Mouse (Mus musculus) urinary bladder, postnatal 25 days (tissue): Measurements from ENCODE around the gene Aldh3b3.

Experiments used
- DNase-seq: peaks from one replicate; pipeline ENCODE4 v3.0.0; 2022; ENCODE audit warnings: low spot score

Gene Aldh3b3

DNA sequence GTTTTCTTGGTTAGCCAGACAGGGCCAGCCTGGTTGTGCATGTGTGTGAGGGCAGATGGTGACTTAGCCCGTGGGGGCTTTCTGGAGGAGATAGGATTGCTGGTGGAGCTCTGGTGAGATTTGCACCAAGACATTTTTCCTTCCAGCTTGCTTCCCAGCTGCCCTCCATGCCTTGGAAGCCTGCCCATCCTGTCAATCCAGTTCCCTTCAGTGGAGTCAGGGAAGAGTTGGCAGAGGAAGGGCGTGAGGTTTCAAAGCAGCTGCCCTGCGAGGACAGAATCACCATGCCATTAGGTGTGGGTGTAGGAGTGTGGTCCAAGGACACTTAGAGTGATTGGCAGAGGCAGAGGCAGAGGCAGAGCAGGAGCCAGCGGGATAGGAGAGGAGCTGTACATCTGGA lies at the start of gene Aldh3b3:
TSS of gene Aldh3b3 (plus strand) at position 176 of the 400 bp plus-strand sequence.
- no peak for DNase-seq

- no peak for DNase-seq
Observed at GRCm38 (mm10) chr19:3910206-3910605, 48.2 kb upstream of the Aldh3b3 start.

GRCm38 (mm10) chr19:3912337-3913204 lies 45.9 kb upstream of the Aldh3b3 start, which contains the start of gene Ndufs8:
Gene Ndufs8 (minus strand): TSS chr19:3912774.
- peak; percentile 73 for DNase-seq

DNA sequence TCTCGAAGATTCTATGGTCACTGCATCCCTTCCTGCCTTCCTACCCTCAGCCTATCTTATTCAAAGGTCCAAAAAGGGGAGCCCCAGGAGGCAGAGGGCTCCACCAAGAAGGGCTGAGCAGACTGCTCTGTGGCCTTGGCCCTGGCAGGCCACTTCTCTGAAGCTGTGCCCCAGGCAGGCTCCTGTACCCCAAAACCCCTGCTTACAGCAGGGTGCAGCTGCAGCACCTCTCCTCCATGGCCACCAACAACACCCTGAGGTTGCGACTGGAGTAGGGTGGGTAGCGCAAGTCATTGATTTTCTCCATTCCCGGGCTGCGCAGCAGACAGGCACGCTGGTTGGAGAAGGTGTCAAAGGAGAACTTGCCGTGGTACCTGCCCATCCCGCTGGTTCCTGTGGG lies 44.8 kb upstream of the Aldh3b3 start:
- no peak for DNase-seq

DNA sequence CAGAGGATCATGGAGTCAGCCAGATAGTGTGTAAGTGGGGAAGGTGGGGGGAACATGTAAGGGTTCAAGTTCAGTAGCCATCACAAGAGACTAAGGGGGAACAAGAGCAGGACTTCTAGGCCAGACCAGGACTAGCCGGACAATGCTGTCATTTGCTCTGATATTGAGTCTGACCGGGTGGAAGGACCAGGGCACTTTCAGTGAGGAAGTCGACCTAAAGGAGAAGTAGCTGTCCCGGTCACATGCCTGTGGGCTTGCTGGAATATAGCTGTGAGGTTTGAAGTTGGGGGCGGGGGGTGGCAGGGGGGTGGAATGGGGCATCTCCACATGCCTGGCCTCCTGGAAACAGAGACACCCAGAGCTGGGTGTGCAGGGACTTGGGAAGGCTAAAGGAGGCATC lies 43.9 kb upstream of the Aldh3b3 start:
- no peak for DNase-seq

GRCm38 (mm10) chr19:3916727-3917126 lies 41.7 kb upstream of the Aldh3b3 start:
- DNase-seq = no peak

DNA sequence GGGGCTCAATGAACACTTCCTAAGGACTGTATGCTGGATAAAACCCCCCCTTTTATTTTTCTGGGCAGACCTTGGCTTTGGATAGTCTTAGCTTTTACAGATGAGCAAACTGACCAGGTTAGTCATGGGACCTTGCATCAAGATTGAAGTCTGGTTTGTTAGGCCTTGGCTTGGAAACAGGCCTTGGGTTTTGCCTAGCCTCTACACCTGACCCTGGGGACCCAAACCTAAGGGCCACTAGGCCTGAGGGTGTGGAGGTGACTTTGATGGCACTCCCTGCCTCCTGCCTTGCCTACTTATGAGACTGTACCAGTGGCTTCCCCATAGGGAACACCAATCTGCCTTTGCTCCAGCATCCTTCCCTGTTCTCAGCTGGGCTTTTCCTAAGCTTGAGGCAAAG lies 38.5 kb upstream of the Aldh3b3 start:
- DNase-seq = no peak

DNA sequence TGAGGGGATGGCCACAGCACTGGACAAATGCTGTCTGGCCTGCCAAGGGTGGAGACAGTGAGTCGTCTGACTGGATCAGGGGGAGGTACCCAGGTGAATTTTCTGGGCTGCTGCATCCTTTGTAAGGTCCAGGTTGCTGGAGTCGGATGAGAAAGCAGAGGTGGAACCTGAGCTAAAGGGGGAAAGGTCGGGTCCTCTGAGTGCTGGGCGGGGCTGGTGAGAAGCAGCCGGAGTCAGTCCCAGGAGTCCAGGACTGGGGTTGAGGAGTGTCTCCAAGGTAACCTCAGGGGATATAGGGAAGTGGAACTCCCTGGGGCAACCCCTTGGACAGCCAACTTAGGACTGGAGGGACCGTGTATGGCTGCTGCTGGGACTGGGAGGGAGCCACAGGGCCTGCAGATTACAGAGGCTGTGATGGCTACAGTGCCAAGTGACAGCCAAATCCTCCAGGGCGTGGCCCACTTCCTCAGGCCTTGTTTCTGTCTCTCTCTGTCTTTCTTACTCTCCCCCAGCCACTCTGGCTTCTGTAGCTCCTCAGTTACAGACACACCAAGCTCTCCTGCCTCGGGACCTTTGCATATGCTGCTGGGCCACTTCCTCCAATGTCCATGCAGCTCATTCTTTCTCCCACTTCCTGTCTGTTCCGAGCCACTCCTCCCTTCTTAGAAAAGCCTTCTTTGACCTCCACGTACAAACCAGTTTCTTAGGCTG lies 35.6 kb upstream of the Aldh3b3 start:
- DNase-seq = no peak

- DNase-seq = no peak
Observed at GRCm38 (mm10) chr19:3923586-3923985, 34.9 kb upstream of the Aldh3b3 start.

DNA sequence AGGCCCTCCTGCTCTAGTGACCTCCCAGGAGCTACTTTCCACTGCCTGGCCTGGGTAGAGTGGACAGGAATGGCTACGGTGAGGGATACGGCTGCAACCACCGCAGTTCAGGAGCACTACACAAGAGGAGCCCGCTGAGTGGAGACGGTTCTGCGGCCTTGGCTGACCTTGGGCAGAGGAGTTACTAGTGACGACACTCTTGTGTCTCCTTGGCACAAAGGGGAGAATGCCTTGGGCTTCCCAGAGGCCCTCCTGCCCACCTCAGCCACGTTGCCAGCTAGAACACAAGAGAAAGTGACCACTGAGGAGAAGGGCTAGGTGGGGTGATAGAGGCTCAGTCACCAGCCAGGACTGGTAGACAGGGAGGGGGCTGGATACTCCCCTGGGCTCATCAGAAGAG lies 34.3 kb upstream of the Aldh3b3 start:
- DNase-seq = no peak

DNA sequence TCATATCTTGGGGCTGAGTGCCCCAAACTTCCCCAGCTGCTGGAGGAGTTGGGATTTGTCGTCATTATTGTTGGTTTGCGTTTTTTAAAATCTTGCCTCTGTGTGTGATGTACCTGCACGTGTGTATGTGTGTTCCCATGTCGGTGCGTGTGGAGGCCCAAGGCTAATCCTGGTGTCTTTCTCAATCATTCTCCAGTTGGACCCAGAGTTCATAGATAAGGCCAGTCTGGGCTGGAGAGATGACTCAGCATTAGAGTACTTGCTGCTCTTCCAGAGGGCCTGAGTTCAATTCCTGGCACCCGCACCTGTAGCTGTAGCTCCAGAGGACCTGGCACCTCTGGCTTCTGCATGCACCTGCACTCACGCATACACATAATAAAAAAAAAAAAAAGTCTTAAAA lies 33.6 kb upstream of the Aldh3b3 start:
- no peak for DNase-seq

- DNase-seq = no peak
Observed at GRCm38 (mm10) chr19:3925859-3926258, 32.6 kb upstream of the Aldh3b3 start.

DNA sequence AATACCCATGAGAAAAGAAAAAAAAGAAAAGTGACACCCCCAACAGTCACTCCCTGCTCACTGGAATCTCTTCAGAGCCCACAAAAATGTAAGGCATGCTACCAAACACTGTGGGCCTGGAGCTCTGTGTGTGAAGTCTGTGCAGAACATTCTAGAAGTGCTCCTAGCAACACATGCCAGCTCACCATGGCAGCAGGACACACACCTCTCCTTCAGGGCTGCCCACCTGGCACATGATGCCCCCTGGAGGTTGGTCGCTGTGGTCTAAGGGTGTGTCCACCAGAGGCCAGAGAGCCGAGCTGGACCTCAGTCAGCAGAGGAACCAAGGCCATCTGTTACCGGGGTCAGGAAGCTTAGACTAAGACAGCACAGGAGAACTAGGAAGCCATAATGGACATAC lies 32.2 kb upstream of the Aldh3b3 start:
- DNase-seq = no peak

DNA sequence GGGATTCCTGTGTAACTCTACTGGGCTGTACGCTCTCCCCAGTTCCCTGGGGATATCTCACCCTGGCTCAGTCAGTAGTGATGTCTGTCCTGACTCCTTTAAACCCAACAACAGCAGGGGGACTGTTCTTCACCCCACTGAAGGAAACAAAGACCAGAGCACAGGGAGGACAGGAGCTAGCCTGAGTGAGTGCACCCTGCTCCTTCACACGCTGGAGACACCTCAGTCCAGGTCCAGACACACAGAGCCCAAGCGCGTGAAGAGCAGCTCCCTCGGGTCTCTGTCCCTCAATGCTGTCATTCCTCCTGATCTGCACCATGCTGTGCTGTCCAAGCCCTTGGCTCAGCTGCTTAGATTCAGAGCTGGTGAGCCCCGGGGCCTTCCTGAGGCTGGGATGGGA lies 31.8 kb upstream of the Aldh3b3 start:
- no peak for DNase-seq

DNA sequence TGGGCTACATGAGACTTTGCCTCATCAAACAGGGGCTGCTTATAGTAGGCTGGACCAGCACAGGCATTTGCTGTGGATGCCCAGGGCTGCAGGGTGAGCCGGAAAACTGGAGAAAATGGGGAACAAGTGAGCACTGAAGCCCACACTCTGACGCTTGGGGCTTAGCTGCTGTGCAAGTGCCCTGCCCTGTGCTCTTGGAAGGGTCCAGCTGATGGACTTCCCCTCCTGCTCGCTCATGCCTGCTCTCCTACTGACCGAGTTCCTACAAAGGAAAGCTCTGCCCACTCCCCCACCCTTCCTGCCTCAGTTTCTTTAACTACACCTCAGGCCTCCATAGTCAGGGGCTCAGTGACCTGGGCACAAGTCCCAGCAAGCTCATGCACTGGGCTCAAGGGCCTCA lies 30.5 kb upstream of the Aldh3b3 start:
- no peak for DNase-seq

DNA sequence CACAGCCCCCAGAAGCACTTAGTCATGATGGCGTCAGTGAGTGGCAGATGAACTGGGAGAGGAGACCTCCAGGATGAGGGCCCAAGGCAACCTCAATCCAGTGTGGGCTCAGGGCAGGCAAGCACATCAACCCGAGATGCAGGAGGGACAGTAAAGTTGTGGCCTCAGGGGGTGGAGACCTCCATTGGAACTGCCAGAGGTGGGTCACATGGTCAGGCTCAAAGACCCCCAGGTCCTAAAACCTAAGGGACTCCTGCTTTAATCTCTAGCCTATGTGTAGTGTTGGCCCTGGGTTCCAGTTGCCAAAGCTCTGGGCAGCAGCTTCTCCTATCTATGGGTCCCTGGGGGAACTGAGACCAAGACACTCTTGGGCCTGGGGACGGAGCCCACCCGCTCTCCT lies 29.7 kb upstream of the Aldh3b3 start:
- DNase-seq = no peak

GRCm38 (mm10) chr19:3929211-3929941 lies 29.1 kb upstream of the Aldh3b3 start, which contains the start of gene Aldh3b1:
Gene Aldh3b1 (minus strand): TSS chr19:3929808.
- peak; percentile 72 for DNase-seq

DNA sequence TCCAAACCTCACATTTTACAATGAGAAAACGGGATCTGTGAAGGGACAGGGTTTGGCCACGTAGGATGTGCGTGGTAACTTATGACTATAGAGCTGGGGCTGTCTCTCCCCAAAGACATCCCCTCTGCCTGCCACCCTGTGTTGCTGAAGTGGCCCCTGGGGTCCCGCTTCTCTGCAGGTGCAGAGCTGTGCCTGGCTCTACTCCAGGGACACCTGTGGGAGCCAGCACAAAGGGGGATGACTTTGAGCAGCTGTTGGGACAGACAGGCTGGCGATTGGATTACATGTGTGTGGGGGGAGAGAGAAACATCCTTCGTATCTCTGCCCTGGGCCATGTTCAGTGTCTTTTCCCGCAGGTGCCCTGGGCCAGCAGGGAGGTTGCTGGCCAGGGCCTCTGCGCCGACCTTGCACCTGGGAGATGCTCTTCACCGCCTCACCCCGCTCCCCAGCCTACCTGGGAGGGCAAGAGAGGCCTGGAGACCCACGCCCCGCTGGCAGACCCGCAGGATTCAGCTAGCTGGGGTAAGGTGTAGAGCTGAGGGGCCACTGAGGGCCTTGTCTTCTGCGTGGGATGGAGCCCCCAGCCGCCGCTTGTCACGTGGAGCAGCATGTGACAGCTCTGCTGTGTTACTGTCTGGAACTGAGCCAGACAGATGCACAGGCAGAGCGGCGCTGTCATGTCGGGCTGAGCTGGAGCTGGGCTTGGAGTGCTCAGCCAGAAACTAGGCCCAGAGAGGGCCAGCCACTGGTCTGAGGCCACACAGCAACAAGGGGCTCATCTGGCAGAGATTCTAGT lies 28.0 kb upstream of the Aldh3b3 start:
- no peak for DNase-seq

- no peak for DNase-seq
Observed at GRCm38 (mm10) chr19:3931716-3932115, 26.7 kb upstream of the Aldh3b3 start.

- peak; percentile 57 for DNase-seq
Observed at GRCm38 (mm10) chr19:3935032-3935895, 23.2 kb upstream of the Aldh3b3 start, which contains the start of gene Unc93b1. Gene Unc93b1 (plus strand): TSS chr19:3935186.
